28 mouse cellular contexts compared by ENCODE assay signal in genomic region chr12:75897793-75898192, GRCm38 (mm10).
DNase-seq lines count a peak whose midpoint lies in the region; ATAC-seq and TF ChIP-seq lines count a peak whose summit lies in the region.
"Had no signal": no experiment of that assay in that cellular context is flagged by ENCODE, and none has a peak within 500 bp of the region (broad histone marks: within the 10 kb centered on the region; RNA-seq: fewer than 3 reads in every experiment).

No protein-coding gene starts in this region.

- peak; percentile 22 for DNase-seq in kidney, adult 11 months
- peak; percentile 86 for DNase-seq in 3T3-L1 (ENCODE audit: low read depth, low spot score)
- peak; percentile 69 for DNase-seq in Muller cell, postnatal 12 days (ENCODE audit: inconsistent ontology term)
- peak; percentile 49 for DNase-seq in adrenal gland, postnatal 14 days
- DNase-seq in layer of hippocampus, adult 9-11 months, result no peak
- DNase-seq in thymus, adult 2 months, result no peak
- DNase-seq: cerebellum, adult 2 months; cerebellum, postnatal 36 days; embryo, embryonic 11 days; gastrocnemius, adult 2 months; heart, postnatal 4 days; kidney, postnatal 10 days; left cerebral cortex, postnatal 4 days; lung, postnatal 36 days; midbrain, embryonic 14.5 days; thymus, postnatal 4 days had no signal

- H3K4me2 ChIP-seq in kidney, embryonic 16.5 days (replicated peaks; ENCODE audit: low read depth, low read length), result no peak overlapping the region
- H3K4me2 ChIP-seq in hindbrain, embryonic 12.5 days (replicated peaks), result no peak overlapping the region
- H3K4me2 ChIP-seq: embryonic facial prominence, embryonic 13.5 days; forebrain, embryonic 13.5 days; hindbrain, embryonic 15.5 days; limb, embryonic 15.5 days; lung, embryonic 15.5 days; neural tube, embryonic 13.5 days had no signal

- H3K36me3 ChIP-seq in kidney, embryonic 16.5 days (ENCODE audit: insufficient read depth, low read length), result peaks cover 37% of the 10 kb centered on the region
- no peaks in the 10 kb centered on the region for H3K36me3 ChIP-seq in thymus, adult 2 months (ENCODE audit: control insufficient read depth, insufficient read depth, low read length)
- H3K36me3 ChIP-seq in hindbrain, embryonic 12.5 days, result peaks cover 37% of the 10 kb centered on the region

- no peak overlapping the region for H3K27ac ChIP-seq in kidney, embryonic 16.5 days (ENCODE audit: low read length)
- no peak overlapping the region for H3K27ac ChIP-seq in thymus, adult 2 months (ENCODE audit: control insufficient read depth, insufficient read depth, low read length)
- no peak overlapping the region for H3K27ac ChIP-seq in hindbrain, embryonic 12.5 days
- H3K27ac ChIP-seq: embryonic facial prominence, embryonic 13.5 days; forebrain, embryonic 13.5 days; gastrocnemius, adult 2 months; heart, embryonic 10.5 days; hindbrain, embryonic 15.5 days; limb, embryonic 15.5 days; liver, embryonic 14.5 days; lung, embryonic 15.5 days; neural tube, embryonic 13.5 days had no signal

- H3K4me1 ChIP-seq in kidney, embryonic 16.5 days (ENCODE audit: insufficient read depth, low read length), result no peaks in the 10 kb centered on the region
- no peaks in the 10 kb centered on the region for H3K4me1 ChIP-seq in thymus, adult 2 months (replicated peaks; ENCODE audit: control insufficient read depth, insufficient read depth, low read length)
- no peaks in the 10 kb centered on the region; the same call in 1 of the 2 replicates for H3K4me1 ChIP-seq in hindbrain, embryonic 12.5 days
- H3K4me1 ChIP-seq: embryonic facial prominence, embryonic 13.5 days; forebrain, embryonic 13.5 days; heart, embryonic 10.5 days; hindbrain, embryonic 15.5 days; limb, embryonic 15.5 days; lung, embryonic 15.5 days; megakaryocyte, embryonic 14.5 days; neural tube, embryonic 13.5 days had no signal

- H3K9me3 ChIP-seq in kidney, embryonic 16.5 days (ENCODE audit: low read length), result peaks cover 3% of the 10 kb centered on the region; the same call in 1 of the 2 replicates
- 0 out of 2 replicates have a peak, but pooled peaks cover 3% of the 10 kb centered on the region for H3K9me3 ChIP-seq in hindbrain, embryonic 12.5 days (replicated peaks)
- H3K9me3 ChIP-seq: heart, embryonic 10.5 days; hindbrain, embryonic 15.5 days; limb, embryonic 15.5 days; lung, embryonic 15.5 days; neural tube, embryonic 13.5 days had no signal

- no peak overlapping the region for H3K4me3 ChIP-seq in kidney, embryonic 16.5 days (ENCODE audit: low read length)
- no peak overlapping the region for H3K4me3 ChIP-seq in thymus, adult 2 months (ENCODE audit: control insufficient read depth, insufficient read depth, low read length)
- H3K4me3 ChIP-seq in hindbrain, embryonic 12.5 days, result no peak overlapping the region
- H3K4me3 ChIP-seq: embryonic facial prominence, embryonic 13.5 days; forebrain, embryonic 13.5 days; gastrocnemius, adult 2 months; heart, embryonic 10.5 days; hindbrain, embryonic 15.5 days; limb, embryonic 15.5 days; lung, embryonic 15.5 days; megakaryocyte, embryonic 14.5 days; neural tube, embryonic 13.5 days had no signal

- no peak for ATAC-seq in kidney, embryonic 16.5 days (ENCODE audit: low FRiP score, low TSS enrichment)
- no peak for ATAC-seq in hindbrain, embryonic 12.5 days (ENCODE audit: low FRiP score)
- ATAC-seq: forebrain, embryonic 13.5 days; Patski had no signal

- no peak for TF ChIP-seq POLR2A in thymus, adult 2 months (IDR thresholded peaks at IDR 0.05; ENCODE audit: control insufficient read depth, extremely low read depth, insufficient read depth, low read length, poor library complexity)

- WGBS in kidney, embryonic 16.5 days, result 91% methylated on average over 7 of the region's 7 CpGs
- WGBS in thymus, adult 2 months, result 95% methylated on average over 7 of the region's 7 CpGs
- 93% methylated on average over 7 of the region's 7 CpGs for WGBS in hindbrain, embryonic 12.5 days

- TF ChIP-seq CTCF in thymus, adult 2 months (IDR thresholded peaks at IDR 0.05; ENCODE audit: borderline replicate concordance, control insufficient read depth, extremely low read depth, insufficient read depth, low read length, poor library complexity), result no peak

- H3K9ac ChIP-seq in kidney, embryonic 16.5 days (replicated peaks; ENCODE audit: low read length), result no peak overlapping the region
- no peak overlapping the region for H3K9ac ChIP-seq in hindbrain, embryonic 12.5 days
- H3K9ac ChIP-seq: embryonic facial prominence, embryonic 13.5 days; forebrain, embryonic 13.5 days; hindbrain, embryonic 15.5 days; limb, embryonic 15.5 days; liver, embryonic 14.5 days; lung, embryonic 15.5 days; neural tube, embryonic 13.5 days had no signal

- H3K27me3 ChIP-seq in kidney, embryonic 16.5 days (ENCODE audit: insufficient read depth, low read length), result no peaks in the 10 kb centered on the region
- H3K27me3 ChIP-seq in thymus, adult 2 months (ENCODE audit: control insufficient read depth, insufficient read depth, low read length), result no peaks in the 10 kb centered on the region
- H3K27me3 ChIP-seq in hindbrain, embryonic 12.5 days, result no peaks in the 10 kb centered on the region
- H3K27me3 ChIP-seq: embryonic facial prominence, embryonic 13.5 days; forebrain, embryonic 13.5 days; hindbrain, embryonic 15.5 days; limb, embryonic 15.5 days; lung, embryonic 15.5 days; megakaryocyte, embryonic 14.5 days; neural tube, embryonic 13.5 days; Patski had no signal

Comparison
In these comparisons a context has a peak if more than half of its experiments do, and no peak if none do; other contexts are left out.
1. DNase-seq: peak in kidney, adult 11 months (single experiment), 3T3-L1 (single experiment), Muller cell, postnatal 12 days (single experiment) and adrenal gland, postnatal 14 days (single experiment); none in layer of hippocampus, adult 9-11 months (single experiment) and thymus, adult 2 months (single experiment).